Mouse (Mus musculus) layer of hippocampus, postnatal 10 days (tissue): ENCODE measurements around the gene Il6ra. TPM values are rescaled to one million over a fixed set of nuclear protein-coding genes. Genes with fewer than 3 reads are reported as not detected.

Experiments used
- DNase-seq, 2 experiments: peaks; one replicate each; pipeline ENCODE4 v3.0.0; 2021; ENCODE audit warnings: low spot score in 2 of 2
- total RNA-seq, 2 experiments: library from RNA; stranded (reverse); gene quantifications; 2 replicates each; pipeline ENCODE4 v1.2.3; 2021

Il6ra gene
- total RNA-seq, 2 experiments from 2014 or later: 4.2 to 4.7 TPM

DNA sequence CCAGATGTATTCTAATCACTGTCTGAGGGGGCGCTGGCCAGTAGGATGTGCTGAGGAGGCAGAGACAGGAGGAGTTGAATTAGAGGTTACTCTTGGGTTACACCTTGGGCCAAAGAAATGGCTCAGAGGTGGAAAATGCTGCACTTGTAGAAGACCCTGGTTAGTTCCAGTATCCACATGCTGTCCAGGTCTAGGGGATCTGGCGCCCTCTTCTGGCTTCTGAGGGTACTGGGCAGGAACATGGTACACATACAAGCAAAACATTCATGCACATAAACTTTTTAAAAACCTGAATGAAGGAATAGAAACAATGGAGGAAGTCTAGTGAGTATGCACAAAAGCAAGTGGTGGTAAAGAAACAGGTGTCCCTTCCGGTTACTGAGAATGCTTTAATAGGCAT lies 55.6 kb downstream of the Il6ra start:
- DNase-seq: peak in 1 of 2 experiments; percentile 39

DNA sequence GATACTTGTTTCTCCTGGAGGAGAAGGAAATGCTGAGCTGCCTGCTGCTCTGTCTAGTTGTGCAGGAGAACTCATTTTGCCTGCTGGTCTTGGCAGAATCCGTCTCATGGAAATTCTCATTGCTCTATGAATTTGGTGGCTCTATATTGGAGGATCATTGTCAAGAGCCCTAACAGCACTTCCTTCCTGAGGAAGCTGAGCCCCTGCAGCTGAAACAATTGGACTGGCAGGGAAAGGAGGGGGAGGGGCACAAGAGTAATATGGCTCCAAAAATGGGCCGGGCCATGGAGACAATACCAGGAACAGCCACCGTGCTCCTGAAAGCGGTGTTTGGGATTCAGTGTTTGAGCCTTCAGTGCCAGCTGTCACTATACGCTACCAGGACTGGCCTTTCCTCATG lies 59.2 kb downstream of the Il6ra start:
- no peak for DNase-seq

DNA sequence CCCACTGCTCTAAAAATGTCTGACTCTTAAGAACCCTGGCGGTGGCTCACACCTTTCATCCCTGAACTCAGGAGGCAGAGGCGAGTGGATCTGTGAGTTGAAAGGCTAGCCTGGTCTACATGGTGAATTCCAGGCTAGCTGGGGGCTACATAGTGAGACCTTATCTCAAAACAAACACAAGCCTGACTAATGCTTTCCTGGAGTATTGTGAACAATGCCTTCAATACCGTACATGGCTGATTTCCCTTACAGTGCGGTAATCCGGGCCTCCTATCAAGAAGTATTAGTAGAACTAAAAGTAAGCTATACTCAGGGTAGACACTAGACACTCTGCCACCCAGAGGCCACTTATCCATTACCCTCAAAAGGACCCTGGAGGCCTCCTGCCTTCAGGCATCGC lies 64.9 kb downstream of the Il6ra start:
- no peak for DNase-seq

DNA sequence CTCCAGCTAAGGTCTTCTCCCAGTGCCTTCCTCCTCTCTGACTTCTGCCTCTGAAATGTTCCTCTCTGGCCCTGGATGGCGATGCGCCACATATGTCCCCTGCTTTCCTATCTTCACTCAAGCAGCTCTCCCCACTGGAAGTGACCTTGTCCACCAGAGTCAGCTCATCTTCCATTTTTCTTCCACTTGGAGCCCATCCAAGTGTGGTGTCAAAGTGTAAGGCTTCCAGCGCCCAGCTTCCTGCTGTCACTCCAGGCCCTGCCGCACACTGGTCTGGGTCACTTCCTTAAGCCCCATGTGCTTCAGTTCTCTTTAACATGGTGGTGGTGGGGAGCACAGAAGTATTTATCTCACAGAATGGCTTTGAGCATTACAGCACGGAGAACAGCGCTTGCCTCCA lies 65.4 kb downstream of the Il6ra start:
- no peak for DNase-seq

DNA sequence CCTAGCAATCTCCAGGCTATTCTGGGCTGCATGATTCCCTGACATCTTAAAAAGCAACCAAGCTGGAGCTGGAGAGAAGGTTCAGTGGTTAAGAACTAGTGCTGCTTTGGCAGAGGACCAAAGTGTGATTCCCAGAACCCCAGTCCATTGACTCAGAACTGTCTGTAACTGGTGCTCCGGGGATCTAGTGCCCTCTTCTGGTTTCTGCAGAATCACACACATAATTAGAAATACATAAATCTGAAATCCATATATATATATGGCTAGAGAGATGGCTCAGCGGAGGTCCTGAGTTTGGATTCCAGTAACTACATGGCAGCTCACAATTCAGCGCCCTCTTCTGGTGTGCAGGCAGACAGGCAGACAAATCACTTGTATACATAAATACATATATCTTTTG lies 65.9 kb downstream of the Il6ra start:
- no peak for DNase-seq

DNA sequence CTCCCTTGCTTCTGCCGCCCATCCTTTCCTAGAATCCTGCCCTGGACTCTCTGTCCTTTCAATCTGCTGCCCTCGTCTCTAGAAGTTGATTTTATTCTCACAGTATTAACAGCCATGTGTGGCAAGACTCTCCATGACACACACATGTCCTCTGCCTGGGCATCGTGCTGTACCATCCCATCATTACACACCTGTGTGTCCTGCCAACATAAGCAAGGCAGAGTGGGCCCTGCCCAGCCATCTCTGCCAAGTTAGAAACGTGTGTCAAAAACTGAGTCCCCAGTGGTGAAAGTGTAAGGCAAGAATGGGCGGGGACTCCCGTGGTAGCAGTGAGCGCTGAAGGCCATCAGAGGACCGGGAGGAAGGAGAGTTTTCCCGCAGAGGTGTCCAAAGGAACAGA lies 67.2 kb downstream of the Il6ra start:
- no peak for DNase-seq

DNA sequence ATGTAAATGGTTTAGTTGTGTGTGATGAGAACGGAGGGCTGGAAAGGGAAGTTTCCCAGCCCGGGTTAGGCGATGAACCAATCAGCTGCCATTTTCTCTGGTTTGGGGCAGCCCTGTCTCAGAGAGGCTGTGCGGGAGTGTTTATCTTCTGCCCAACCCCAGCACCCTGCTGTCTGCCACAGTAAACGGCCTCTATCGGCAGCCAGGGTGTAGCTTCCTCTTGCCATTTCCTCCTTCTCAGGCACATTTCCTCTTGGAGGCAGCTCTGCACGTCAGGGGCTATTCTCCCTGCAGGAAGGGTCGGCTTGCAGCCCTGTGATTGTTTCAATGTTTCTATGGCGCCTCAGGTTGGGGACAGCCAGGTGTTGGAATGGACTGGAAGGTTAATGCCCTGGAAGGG lies 69.8 kb downstream of the Il6ra start:
- no peak for DNase-seq

DNA sequence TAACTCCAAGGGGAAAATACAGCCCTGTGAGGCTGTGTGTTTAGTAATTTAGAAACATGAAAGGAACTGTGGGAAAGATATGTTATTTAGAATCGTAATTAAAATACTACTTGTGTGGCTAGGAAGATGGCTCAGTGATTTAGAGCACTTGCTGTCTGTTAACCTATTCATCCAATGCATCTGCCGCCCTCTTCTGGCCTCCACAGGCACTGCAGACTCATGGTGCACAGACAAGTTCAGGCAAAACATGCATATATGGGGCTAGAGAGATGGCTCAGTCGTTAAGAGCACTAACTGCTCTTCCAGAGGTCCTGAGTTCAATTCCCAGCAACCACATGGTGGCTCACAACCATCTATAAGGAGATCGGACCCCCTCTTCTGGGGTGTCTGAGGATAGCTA lies 70.7 kb downstream of the Il6ra start:
- peak; percentile 47 to 54 for DNase-seq

DNA sequence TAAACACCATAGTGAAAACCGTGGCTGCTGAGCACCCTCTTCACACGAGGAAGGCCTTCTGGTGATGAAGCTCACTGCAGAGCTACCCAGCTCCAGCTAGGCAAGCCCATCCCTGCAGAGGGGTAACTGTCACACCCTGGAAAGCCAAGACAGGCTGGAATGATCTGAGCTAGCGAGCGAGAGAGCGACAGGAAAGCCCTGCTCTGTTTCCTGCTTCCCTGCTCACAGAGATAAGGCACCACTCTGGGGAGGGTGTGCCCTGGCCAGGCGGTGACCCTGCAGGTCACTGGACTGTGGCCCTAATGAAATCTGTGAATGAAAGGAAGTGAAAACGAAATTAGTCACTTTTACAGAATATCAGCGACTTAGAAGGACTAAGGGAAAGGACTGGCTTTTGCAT lies 77.6 kb downstream of the Il6ra start:
- no peak for DNase-seq

DNA sequence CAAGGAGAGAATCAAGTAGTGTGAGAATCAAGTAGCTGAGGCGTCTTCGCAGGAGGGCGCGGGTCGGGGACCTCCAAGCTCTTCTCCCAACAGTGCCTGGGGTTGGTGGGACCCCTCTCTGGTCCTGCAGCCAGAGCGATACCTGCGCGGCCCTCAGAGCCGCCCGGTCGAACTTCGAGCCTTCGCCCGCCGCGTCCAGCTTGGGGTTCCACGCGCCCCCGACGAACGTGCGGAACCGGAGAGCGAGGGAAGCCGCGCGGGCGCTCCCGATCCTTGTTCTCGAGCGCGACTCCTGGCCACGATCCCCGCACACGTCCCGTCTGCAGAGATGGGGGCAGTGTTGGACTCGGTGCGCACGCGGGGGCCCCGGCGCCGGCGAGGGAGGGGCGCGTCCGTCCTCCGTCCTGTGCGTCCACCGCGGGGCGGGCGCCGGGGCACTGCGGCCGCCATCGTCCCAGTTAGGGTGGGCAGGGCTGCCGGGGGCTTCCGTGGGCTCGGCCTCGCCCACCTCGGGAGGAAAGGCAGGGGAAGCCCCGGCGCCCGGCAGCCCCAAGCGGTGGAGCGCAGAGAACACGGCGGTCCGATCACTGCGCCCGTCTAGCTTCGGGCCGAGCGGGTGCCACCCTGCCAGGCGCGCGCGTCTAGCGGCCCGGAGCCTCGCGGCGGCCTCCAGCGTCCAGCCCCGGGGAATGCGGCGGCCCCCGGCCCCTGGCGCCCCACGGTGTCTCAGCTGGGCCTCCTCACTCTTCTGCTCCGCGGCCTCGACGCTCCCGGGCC lies 82.0 kb downstream of the Il6ra start, which contains the start of gene She:
She (plus strand) TSS at position 556 of the 777 bp plus-strand sequence.
- no peak for DNase-seq

DNA sequence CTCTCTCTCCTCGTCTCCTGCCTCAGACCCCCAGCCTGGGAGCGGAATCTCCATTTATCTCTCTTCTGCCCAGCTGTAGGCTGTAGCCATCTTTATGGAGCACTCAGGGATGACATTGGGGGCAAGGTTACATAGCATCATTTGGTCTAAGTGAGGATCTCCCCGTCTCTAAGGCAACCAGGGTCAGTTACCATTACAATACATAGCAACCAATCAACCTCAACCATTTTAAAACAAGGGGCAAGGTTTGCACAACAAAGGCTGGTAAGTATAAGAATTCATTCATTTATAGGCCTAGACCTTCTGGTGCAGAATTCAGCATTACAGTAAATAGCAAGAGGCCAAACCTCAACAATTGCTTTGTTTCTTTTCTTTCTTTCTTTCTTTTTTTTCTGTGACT lies 86.7 kb downstream of the Il6ra start:
- no peak for DNase-seq

DNA sequence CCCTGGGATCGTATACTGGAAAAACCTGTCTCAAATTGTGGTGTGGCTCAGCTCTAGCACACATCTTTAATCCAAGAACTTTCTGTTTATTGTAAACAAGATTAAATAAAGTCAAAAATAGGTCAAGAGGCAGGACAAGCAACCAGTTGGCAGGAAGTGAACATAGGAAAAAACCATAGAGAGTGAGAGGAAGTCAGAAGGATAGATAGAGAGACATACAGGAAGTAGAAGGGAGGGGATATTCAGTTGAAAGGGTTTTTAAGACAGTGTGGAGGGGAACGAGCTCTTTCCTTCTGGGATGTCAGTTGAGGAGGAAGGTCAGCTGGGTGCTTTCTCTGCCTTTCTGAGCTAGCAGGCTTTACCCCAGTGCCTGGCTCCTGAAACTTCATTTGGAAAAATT lies 89.4 kb downstream of the Il6ra start:
- DNase-seq: no peak

DNA sequence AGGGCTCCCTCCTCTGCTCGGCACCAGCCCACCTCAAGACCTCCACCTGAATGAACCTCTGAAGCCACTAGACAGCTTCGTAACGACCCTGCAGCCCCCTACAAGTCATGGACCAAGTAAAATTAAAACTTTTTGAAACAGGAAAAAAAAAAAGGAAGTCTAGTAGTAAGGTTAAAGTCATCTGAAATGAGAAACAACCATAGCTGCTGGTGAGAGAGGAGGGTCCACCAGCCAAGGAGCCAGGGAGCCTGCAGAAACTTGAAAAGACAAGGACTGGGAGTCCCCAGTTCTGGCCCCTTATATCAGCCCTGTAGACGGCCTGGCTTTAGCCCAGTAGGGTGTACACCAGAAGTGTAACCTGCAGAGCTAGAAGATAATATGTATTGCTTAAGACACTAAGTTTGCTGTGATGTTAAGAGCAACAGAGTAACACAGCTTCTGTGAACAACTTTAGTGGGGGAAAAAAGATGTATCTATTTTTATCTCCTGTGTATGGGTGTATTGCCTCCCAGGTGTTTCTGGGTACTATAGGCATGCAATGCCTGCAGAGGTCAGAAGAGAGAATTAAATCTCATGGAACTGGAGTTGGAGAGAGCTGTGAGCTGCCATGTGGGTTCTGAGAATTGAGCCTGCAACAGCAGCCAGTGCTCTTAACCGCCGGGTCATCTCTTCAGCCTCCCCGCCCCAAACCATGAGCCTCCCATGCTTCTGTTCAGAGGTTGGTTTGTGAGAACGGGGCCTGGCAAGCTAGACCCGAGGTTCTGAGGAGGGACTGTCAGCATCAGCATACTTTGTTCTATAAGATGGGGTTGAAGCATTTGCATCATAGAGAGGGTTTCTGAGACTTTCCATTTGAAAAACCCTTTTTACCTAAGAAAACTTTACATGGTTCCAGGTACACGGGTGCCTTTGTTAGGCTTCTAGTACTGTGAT lies 91.2 kb downstream of the Il6ra start:
- no peak for DNase-seq

DNA sequence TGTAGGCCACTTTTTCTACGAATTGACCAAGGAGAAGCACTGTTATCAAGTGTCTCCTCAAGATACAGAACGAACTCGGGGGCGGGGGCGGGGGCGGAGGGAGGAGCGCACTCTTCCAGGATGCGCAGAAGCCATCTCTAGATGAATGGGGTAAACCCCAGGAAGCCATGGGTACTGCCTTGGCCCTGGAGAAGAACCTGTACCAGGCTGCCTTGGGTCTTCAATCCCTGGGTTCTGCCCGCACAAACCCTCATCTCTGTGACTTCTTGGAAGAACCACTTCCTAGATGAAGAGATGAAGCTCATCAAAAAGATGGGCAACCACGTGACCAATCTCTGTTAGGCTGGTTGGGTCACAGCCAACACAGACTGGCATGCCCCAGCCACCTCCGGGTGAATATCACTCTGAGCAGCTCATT lies 91.9 kb downstream of the Il6ra start:
- DNase-seq: no peak

DNA sequence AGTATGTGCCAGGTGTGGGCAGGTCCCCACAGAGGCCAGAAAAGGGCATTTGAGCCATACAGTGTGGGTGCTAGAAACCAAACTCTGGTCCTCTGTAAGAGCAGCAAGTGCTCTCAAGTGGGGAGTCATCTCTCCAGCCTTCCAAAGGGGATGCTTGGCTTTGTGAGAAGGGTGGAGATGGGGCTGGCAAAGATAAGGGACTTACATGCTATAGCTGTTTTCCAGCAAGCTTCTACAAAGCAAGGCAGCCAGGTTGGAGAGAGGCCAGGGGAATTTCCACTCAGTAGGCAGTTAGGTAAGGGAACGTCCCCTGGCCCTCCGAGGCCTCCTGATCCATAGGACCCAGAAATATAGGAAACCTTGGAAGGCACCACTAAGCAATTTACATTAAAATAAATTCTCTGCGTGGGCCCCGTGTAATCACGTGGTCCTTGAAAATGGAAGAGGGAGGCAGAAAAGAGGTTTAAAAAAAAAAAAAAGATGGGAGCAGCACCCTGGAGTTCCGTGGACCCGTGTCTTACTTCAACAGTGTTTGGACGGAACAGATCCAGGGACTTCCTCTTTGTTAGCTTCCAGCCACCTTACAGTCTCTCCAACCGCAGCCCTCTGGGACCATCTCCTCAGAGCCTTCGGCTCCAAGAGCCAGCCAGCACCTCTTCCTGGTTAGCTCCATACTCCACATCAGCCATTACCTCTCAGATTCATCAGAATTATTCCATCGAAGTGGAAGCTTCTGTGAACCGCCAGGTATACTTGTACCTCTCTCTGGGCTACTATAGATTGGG lies 92.5 kb downstream of the Il6ra start:
- DNase-seq: no peak

DNA sequence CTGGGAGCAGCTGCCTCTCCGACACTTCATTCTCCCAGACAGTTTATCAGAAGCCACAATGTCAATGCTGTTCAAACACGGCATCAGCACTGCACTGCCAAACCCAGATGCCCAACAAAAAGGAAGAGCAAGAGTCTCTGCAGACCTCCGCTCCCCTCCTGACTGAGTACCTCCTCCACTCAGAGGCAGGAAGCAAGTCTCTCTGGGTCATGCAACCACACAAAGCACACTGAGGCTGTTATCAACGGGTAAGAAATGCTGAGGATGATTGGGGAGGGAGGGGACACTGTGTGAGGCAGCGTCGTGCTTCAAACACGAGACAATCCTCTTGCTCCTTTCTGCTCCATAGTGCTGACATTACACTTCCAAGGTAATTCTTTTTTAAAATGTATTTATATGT lies 93.1 kb downstream of the Il6ra start:
- no peak for DNase-seq

DNA sequence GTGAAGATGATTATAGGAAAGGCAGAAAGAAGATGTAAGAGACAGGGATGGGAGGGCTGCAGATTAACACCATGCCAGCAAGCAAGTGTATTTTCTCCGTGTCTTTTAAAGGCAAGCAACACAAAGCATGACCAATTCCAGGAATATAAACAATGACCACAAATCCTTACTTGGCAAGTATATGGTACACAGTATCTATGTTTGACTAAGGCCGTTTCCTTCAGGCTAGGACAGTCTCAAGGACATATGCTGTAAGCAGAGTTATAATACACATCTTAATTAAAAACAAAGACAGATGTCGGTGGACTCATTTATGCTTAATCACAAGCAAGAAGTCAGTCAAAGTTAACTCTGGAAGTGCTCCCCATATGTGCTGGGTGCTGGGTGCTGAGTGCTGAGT lies 94.4 kb downstream of the Il6ra start:
- no peak for DNase-seq

DNA sequence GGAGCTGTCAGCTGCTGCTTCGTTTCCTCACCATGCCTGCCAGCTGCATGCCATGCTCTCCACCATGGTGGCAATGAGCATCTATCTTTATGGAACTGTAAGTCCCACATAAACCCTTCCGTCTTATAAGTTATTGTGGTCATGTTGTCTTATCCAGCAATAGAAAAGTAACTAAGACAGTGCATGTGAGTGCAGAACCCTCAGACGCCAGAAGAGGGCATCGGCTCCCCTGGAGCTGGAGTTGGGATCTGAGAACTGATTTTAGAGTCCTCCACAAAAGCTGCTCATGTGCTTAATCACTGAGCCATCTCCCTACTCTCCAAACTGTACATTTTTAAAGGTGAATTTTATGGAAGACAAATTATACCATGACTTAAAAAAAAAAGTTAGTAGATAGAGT lies 95.9 kb downstream of the Il6ra start:
- peak; percentile 41 to 57 for DNase-seq
